Mouse (Mus musculus) cerebellum, adult 2 months (tissue): Measurements from ENCODE around the gene Lefty1. TPM values are rescaled to one million over a fixed set of nuclear protein-coding genes. Genes with fewer than 3 reads are reported as not detected.

Experiments used
- DNase-seq, 2 experiments: peaks; one replicate each; pipeline ENCODE4 v3.0.0; 2021
- H3K27ac ChIP-seq: fragments of 200-500 bp; 2 replicates; pipeline ENCODE4 v1.5.1; 2012; ENCODE audit warnings: low read length, control low read depth, inconsistent platforms; ENCODE audit not compliant: insufficient read depth
- H3K27me3 ChIP-seq: fragments of 200-500 bp; 2 replicates; pipeline ENCODE4 v1.6.1; 2012; ENCODE audit warnings: inconsistent platforms, mild to moderate bottlenecking, low read length, moderate library complexity; ENCODE audit not compliant: control insufficient read depth, insufficient read depth
- H3K4me1 ChIP-seq: fragments of 200-500 bp; 2 replicates; pipeline ENCODE4 v1.6.1; 2011; ENCODE audit warnings: low read length; ENCODE audit not compliant: control insufficient read depth, insufficient read depth
- H3K4me3 ChIP-seq: fragments of 200-500 bp; replicated peaks from 2 replicates; pipeline ENCODE3; 2011; ENCODE audit warnings: mild to moderate bottlenecking, low read depth, low read length, control low read depth; ENCODE audit not compliant: insufficient read depth
- CTCF ChIP-seq: fragments of 200-500 bp; IDR thresholded peaks from 2 replicates; pipeline ENCODE4 v1.5.1; 2011; ENCODE audit warnings: low read depth, mild to moderate bottlenecking, control low read depth, low read length, moderate library complexity, borderline replicate concordance; ENCODE audit not compliant: insufficient read depth
- POLR2A ChIP-seq: fragments of 200-500 bp; IDR thresholded peaks from 2 replicates; pipeline ENCODE4 v1.6.1; 2011; ENCODE audit warnings: low read length, control low read depth, borderline replicate concordance; ENCODE audit not compliant: insufficient read depth
- WGBS: fragments of 180-500 bp; shearing (Covaris S2); methylation state at CpG from one replicate; pipeline ENCODE4 v1.1.7; 2018; 5-methylcytosine and 5-hydroxymethylcytosine counted together
- polyA plus RNA-seq: library from polyadenylated mRNA; depleted of rRNA; stranded (reverse); fragments of >200 nt; gene quantifications from 2 replicates; pipeline ENCODE4 v1.2.3, GENCODE M21; 2012

The Lefty1 gene
- polyA plus RNA-seq, 1 experiment = 3.7 TPM

DNA sequence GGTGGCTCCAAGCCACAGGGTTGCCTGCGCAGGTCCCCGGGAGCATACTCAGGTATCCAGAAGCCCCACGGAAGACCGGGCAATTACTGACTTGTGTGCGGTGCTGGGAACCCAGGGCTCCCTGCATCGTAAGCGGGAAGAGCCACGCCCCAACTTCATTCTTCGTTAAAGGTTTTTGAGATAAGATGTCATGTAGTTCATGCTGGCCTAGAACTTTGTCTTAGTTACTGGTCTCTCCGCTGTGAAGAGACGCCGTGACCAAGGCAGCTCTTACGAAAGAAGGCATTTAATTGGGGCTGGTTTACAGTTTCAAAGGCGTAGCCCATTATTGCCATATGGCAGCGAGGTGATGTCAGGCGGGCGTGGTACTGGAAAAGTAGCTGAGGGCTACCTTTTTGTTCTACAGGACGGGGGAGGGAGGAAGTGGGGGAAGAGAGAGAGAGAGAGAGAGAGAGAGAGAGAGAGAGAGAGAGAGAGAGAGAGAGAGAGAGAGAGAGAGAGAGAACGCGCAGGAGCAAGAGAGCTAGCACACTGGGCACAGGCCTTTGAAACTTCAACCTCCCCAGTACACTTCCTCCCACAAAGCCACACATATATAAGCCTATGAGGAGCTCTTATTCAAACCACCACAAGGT, 23.1 kb upstream of the Lefty1 start:
- 62% methylated on average over 20 of the region's 20 CpGs for WGBS
- H3K4me3 ChIP-seq = no peak overlapping the region
- no peaks in the 10 kb centered on the region for H3K4me1 ChIP-seq
- TF ChIP-seq POLR2A = no peak
- no peak for TF ChIP-seq CTCF
- H3K27ac ChIP-seq = no peak overlapping the region
- H3K27me3 ChIP-seq = no peaks in the 10 kb centered on the region
- DNase-seq = no peak

DNA sequence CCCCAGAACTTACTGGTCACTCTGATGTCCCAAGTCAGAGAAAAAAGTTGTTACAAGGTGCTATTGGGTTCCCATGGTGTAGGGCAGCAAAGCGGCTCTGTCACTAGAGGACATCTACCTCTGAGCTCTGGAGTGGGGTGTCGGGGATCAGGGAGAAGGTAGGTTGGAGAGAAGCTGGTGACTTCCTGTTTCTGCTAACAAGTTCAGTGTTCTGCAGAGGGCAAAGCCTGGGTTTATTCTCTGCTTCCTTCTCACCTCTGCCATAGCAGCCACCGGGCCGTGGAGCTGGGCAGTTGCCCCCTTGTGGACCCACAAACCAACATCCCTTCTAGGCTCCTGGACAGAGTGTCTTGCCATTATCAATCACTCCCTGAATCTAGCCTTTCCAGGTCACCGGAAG, 22.0 kb upstream of the Lefty1 start:
- WGBS = 89% methylated on average over 5 of the region's 5 CpGs

DNA sequence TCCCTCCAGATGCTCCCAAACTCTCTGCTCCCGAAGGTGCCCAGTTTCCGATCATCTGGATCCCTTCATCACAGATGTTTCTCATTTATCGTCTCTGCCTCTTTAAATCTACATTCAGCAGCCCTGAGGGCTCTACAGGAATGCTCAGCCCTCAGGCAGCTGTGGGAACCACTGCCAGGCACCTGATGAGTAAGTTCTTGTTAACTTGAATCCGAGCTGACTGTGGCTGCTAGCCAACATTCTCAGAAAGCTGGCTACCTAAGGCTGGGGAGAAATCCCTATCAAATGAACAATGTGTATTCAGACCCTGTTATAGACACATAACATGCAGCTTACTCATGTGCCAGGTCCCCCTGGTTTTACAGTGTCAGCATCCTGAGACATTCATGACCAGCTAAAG, 21.0 kb upstream of the Lefty1 start:
- 64% methylated on average over 4 of the region's 4 CpGs for WGBS
- DNase-seq = no peak

More for the DNA sequence above, 22.0 kb upstream of the Lefty1 start:
- Histone ChIP-seq H3K4me3 (no peak overlapping the region), H3K4me1 (no peaks in the 10 kb centered on the region), H3K27ac (no peak overlapping the region), H3K27me3 (no peaks in the 10 kb centered on the region)
- no peak for DNase-seq
- TF ChIP-seq POLR2A (no peak), CTCF (no peak)

DNA sequence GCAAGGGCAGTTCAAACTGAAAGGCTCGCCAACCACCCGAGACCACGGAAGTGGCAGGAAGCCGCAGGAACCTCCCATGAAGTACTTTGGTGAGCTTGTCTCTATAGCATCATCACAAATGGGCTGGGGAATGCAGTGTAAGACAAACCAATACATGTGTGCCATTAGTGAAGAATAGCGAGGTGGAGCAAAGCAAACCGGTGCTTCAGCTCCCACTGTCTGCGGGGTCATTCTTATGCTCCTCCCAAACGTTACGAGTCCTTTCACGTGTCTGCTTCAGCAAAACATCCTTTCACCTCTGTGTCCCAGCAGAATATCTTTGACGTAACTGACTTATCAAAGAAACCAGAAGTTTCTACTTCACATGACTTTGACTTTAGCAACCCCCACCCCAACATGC, 18.4 kb upstream of the Lefty1 start:
- H3K4me1 ChIP-seq = no peaks in the 10 kb centered on the region
- DNase-seq = no peak
- H3K27me3 ChIP-seq = no peaks in the 10 kb centered on the region
- WGBS = 79% methylated on average over 11 of the region's 11 CpGs
- no peak overlapping the region for H3K4me3 ChIP-seq
- H3K27ac ChIP-seq = no peak overlapping the region
- TF ChIP-seq POLR2A = no peak
- no peak for TF ChIP-seq CTCF

More for the DNA sequence above, 21.0 kb upstream of the Lefty1 start:
- Histone ChIP-seq H3K27me3 (no peaks in the 10 kb centered on the region), H3K4me3 (no peak overlapping the region), H3K27ac (no peak overlapping the region), H3K4me1 (no peaks in the 10 kb centered on the region)
- no peak for TF ChIP-seq POLR2A
- no peak for TF ChIP-seq CTCF

DNA sequence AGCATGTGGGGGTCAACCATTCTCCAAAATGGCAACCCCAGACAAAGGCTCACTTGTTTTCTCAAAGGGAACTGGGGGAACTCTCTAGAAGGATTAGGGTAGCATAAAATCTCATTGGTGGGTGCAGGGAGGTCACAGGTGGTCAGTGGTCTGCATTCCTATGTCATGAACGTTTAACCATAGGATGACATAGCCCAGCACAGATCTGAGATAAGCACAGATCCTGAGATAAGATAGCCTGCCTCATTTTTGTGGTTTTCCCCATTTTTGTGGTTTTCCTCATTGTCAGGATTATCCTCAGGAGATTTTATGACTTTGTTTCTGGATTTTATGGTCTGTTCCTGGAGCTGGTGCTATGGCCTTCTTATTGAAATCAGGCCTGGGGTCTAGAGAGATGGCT, 17.8 kb upstream of the Lefty1 start:
- TF ChIP-seq POLR2A = no peak
- TF ChIP-seq CTCF = no peak
- Histone ChIP-seq H3K4me1 (no peaks in the 10 kb centered on the region), H3K4me3 (no peak overlapping the region), H3K27ac (no peak overlapping the region), H3K27me3 (no peaks in the 10 kb centered on the region)
- 77% methylated on average over 1 of the region's 1 CpGs for WGBS
- DNase-seq = no peak

DNA sequence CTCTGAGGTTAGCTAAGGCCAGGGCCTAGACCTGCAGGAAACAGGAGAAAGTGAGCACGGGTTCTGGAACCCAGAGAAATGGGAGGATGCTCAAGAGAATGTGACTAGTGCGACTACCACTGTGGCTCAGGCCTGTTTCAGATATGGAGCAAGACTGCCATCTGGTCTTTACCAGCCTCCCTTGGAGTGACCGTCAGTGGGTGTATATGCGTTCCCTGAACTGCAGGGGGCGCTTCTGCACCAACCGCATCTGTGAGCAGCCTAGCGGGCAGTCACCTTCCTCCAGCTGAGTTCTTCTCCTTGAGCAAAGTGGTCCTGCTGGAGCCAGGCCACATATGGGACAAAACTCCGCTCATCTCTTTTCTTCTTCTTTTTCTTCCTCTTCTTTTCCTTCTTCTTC, 15.1 kb upstream of the Lefty1 start:
- 0 out of 2 replicates have a peak, but pooled peaks have one; percentile 17 for TF ChIP-seq CTCF
- TF ChIP-seq POLR2A = no peak

DNA sequence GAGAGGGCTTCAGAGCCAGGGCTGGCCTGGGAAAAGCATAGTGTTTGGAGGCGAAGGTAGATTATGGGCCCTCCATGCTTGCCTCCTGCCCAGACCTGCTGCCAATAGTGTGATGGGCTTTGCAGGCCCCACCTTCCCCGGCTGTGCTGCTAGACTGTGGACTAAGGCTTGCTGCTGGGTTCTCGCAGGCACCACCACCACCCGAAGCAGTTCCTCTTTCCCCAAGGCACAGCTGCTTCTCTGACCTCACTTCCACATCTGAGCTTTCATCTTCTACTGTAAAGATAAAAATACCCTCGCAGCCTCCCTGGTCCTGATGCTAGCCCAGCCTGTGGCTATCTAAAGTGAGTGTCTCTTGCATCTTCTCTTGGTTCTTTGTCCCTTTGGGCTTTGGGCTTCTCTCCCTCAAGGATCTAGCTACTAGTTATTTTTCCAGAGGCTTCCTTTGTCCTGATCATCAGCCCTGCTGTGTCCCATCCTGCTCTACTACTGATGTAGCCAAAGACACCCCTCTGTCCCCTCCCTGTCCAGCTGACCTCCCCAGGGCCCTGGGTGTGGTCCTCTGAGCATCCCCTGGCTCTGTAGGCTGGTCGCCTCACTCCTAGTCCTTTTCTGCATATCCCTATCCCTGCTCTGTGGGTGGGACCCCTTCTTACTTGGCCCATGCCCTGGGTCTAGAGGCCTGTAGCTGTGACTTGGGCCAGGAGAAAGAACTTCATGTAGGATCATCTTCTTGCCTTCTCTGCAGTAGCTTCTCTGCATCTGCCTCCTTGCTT, 12.4 kb upstream of the Lefty1 start:
- no peaks in the 10 kb centered on the region for H3K27me3 ChIP-seq
- WGBS = 74% methylated on average over 6 of the region's 6 CpGs
- H3K4me1 ChIP-seq = no peaks in the 10 kb centered on the region
- H3K27ac ChIP-seq = no peak overlapping the region
- TF ChIP-seq CTCF (no peak), POLR2A (no peak)
- DNase-seq = no peak
- no peak overlapping the region for H3K4me3 ChIP-seq

More for the DNA sequence above, 15.1 kb upstream of the Lefty1 start:
- Histone ChIP-seq H3K27ac (no peak overlapping the region), H3K4me3 (no peak overlapping the region), H3K27me3 (no peaks in the 10 kb centered on the region), H3K4me1 (no peaks in the 10 kb centered on the region)
- 36% methylated on average over 8 of the region's 8 CpGs for WGBS
- DNase-seq = no peak

DNA sequence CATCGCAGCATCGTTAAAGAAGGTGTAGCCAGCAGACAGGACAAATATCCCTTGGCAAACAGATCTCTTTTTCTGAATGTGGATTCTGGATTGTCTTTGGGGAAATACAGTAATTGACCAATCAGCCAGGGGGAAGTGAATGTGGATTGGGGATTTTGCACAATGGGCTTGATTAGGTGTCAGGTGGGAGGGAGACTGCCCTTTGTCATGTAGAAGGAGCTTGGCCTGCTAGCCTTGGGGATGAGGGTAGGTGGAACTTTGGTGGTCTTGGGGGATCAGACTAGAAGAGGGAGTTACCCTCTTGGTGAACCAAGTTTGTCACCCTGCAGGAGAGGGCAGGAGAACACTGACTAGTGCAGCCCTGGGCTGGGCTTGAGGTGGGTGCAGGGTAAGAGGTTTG, 10.1 kb upstream of the Lefty1 start:
- no peak overlapping the region for H3K27ac ChIP-seq
- no peak overlapping the region for H3K4me3 ChIP-seq
- no peaks in the 10 kb centered on the region for H3K4me1 ChIP-seq
- WGBS = 62% methylated on average over 2 of the region's 2 CpGs
- TF ChIP-seq POLR2A = no peak
- TF ChIP-seq CTCF = no peak
- no peaks in the 10 kb centered on the region for H3K27me3 ChIP-seq
- no peak for DNase-seq
